Mouse (Mus musculus) embryonic stem cell, embryonic (primary cell): ENCODE results near the gene Ahctf1.

Experiments
- CTCF ChIA-PET, 4 experiments: fragments of 300-600 bp in 2 of 4; fragments of 350-600 bp in 2 of 4; sonication (Branson Sonifier 250); formaldehyde crosslinking; loops; one replicate each; lab custom pipeline; 2022; ENCODE audit warnings: inconsistent platforms in 2 of 4; lab: Charles Lee
- POLR2A ChIA-PET, 4 experiments: fragments of 300-600 bp in 2 of 4; fragments of 350-600 bp in 2 of 4; sonication (Branson Sonifier 250); formaldehyde crosslinking; loops; one replicate each; lab custom pipeline; 2022; ENCODE audit warnings: antibody characterized with exemption in 4 of 4, inconsistent platforms in 1 of 4; lab: Charles Lee

Gene Ahctf1

DNA sequence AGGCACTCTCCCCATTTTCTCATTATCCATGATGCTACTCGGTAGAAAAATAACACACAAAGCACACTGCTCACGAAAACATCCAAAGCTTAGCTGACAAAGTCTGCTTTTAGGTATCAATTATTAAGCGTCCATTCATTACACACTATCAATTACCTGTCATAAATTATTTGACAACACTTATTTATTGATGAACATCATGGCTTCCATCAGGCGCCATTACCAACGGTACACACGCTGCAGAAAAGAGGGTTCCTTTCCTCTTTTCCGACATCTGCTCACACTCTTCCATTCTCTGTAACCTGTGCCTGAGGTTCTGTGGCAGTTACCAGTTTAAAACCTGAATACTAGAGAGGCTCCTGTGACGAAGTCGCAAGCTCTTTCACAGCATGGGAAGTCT is 58.3 kb downstream of the Ahctf1 start, which contains the start of gene Kif28:
Gene Kif28 (minus strand): TSS at position 101 of the 400 bp plus-strand sequence.
- POLR2A ChIA-PET = interaction anchor here in 1 of 4 experiments (0.7 to 2.8 kb wide), 5 partner anchors 11 to 49 kb away, joined by 3 to 13 read pairs (median 7); no protein-coding TSS in a partner anchor
- CTCF ChIA-PET = interaction anchor here in 2 of 4 experiments (1.9 to 2.5 kb wide), 3 partner anchors 10 to 100 kb away, joined by 7 to 18 read pairs (median 8); no protein-coding TSS in a partner anchor

GRCm38 (mm10) chr1:179743593-179744193 is 59.8 kb downstream of the Ahctf1 start:
- CTCF ChIA-PET = interaction anchor here (0.6 to 2.5 kb wide), 5 partner anchors 8 to 235 kb away, joined by 4 to 18 read pairs (median 7); no protein-coding TSS in a partner anchor

GRCm38 (mm10) chr1:179736483-179736882 is 67.0 kb downstream of the Ahctf1 start:
- CTCF ChIA-PET = interaction anchor here in 3 of 4 experiments (0.6 to 4.2 kb wide), 4 partner anchors 91 to 1047 kb away, joined by 3 to 45 read pairs (median 29); no protein-coding TSS in a partner anchor
- POLR2A ChIA-PET = interaction anchor here in 1 of 4 experiments (1.4 kb wide), 1 partner anchor 65 kb away, joined by 5 read pairs; no protein-coding TSS in a partner anchor

More at GRCm38 (mm10) chr1:179743593-179744193, 59.8 kb downstream of the Ahctf1 start:
- POLR2A ChIA-PET = interaction anchor here in 2 of 4 experiments (0.6 to 2.8 kb wide), 11 partner anchors 8 to 112 kb away, joined by 3 to 13 read pairs (median 4); no protein-coding TSS in a partner anchor

DNA sequence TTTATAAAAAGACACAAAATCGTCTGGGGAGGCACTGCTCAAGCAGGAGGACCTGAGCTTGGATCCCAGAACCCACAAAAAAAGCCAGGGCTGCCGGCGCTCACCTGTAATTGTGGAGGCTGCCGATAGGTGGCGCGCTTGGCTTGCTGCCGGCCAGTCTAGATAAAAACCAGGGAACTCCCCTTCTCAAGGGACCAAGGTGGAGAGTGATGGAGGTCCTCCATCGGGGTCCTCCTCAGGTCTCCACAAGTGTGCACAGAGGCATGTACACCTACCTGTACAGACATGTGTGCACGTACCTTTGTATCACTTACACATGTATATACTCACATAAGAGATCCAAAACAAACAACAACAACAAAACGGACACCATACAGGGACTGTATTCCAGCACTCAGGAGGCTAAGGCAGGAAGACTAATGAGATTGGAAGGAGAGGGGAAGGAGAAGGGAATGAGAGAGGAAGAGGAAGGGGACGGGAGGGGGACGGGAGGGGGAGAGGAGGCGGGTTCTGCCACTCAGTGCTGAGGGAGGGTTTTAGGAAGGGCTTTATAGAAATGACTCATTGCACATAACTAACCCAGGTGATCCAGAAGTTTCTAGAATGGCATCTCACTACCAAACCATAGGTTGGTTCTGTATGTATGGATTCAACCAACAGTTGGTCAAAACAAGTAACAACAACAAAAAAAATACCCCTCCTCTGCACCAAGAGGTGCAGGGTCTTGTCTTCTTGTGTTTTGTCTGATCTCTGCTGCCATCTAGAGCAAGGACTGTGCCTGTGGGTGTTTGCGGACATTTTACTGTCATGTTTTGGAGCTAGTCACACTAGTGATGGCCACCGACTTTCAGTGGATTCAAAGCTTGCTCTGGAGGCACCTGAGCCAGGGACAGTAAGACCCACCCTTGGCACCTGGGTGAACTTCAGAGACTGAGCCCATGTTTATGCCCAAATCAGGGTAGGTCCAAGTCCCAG is 68.7 kb downstream of the Ahctf1 start:
- ChIA-PET POLR2A (interaction anchor here in 2 of 4 experiments (0.7 to 2.1 kb wide), 11 partner anchors 9 to 119 kb away, joined by 3 to 7 read pairs (median 3); partner anchors contain the start of genes Kif28 (in 1 of the 2) and Sccpdh (in 1 of the 2)), CTCF (interaction anchor here (0.6 to 4.2 kb wide), 107 partner anchors 9 to 1203 kb away, joined by 3 to 45 read pairs (median 4); partner anchors contain the start of genes Kif28 (in 2 of the 4), Sccpdh (in 2 of the 4), Cnst (in 1 of the 4) and Smyd3 (in 1 of the 4))

DNA sequence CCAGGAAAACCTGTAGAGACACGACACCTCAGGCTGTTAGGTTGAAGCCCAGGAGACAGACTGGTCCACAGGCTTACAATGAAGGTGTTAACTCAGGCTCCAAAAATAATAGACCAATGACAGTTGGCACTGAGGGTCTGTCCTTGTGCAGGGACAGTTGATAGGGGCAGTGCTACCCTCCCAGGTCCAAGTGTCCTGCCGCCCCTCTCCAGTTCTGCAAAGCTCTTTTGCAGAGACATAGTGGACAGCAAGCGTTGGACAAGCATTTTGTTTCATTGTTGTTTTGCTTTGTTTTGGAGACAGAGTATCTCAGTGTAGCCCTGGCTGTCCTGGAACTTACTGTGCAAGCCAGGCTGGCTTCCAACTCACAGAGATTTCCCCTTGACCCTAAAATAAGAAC is 72.1 kb downstream of the Ahctf1 start:
- ChIA-PET POLR2A (interaction anchor here in 2 of 4 experiments (0.5 to 0.6 kb wide), 2 partner anchors 97 to 1456 kb away, joined by 3 read pairs; no protein-coding TSS in a partner anchor), CTCF (interaction anchor here in 2 of 4 experiments (0.5 to 1.5 kb wide), 2 partner anchors 86 to 104 kb away, joined by 3 read pairs; no protein-coding TSS in a partner anchor)

DNA sequence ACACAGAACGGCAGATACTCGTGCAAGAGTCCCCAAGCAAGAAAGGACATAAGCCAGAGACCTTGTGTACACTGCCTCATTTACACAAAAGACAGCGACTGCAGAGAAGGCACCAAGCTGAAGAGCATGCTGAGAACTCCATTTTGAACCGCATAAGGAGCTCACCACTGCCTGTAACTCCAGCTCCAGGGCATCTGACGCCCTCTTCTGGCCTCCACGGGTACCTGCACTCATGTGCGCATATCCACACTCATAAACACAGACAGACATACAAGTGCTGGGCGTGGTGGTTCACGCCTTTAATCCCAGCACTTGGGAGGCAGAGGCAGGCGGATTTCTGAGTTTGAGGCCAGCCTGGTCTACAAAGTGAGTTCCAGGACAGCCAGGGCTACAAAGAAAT is 74.8 kb downstream of the Ahctf1 start:
- CTCF ChIA-PET = interaction anchor here (0.6 to 1.6 kb wide), 11 partner anchors 10 to 226 kb away, joined by 3 to 6 read pairs (median 3); no protein-coding TSS in a partner anchor
- POLR2A ChIA-PET = interaction anchor here in 1 of 4 experiments (0.6 to 1.8 kb wide), 2 partner anchors 82 to 299 kb away, joined by 4 read pairs; no protein-coding TSS in a partner anchor

DNA sequence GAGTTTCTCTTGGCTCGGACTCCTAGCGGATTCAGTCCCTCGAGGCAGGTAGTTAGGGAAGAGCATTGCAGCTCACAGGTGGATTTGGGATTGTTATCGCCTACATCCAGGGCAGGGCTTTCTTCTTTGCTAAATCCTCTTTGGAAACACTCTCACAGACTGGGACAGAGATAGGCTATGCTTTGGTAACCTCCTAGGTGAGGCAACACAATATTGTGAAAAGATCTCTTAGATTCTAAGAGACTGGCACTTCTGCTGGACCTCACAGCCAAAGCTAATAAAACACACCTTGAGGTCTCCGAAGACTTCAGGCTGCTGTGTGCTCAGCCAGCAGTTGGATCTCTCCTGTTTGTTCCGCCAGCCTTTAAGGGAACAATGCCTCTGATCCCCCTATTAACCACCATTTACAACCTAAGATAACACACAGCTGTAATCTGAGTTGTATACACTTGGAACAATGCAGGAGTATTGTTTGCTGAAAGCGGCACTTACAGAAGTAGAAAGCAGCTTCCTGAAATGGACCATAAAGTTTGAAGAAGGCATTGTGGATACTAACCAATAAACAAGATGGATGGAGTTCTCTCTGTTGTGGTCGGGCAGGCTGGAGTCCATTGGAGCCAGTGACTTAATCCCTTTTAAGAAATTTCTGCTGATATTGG is 80.5 kb downstream of the Ahctf1 start:
- ChIA-PET POLR2A (interaction anchor here (0.6 to 1.8 kb wide), 10 partner anchors 12 to 448 kb away, joined by 3 to 5 read pairs (median 3); no protein-coding TSS in a partner anchor), CTCF (interaction anchor here (0.5 to 2.9 kb wide), 11 partner anchors 9 to 777 kb away, joined by 3 to 14 read pairs (median 5); no protein-coding TSS in a partner anchor)

DNA sequence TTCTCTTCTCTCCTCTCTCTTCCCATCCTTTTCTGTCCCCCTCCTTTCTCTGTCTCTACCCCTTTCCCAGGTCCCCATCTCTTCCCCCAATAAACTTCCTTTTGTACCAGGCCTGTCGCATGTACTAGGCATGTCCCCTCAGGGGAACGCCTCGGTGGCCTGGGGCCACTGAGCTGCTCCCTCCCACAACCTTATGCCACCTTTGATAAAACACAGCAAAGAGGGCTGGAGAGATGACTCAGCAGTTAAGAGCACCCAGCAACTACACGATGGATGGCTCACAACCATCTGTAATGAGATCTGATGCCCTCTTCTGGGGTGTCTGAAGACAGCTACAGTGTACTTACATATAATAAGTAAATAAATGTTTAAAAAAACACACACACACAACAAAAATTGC is 87.7 kb downstream of the Ahctf1 start:
- ChIA-PET CTCF (interaction anchor here in 1 of 4 experiments (0.9 kb wide), 1 partner anchor 18 kb away, joined by 3 read pairs; no protein-coding TSS in a partner anchor), POLR2A (interaction anchor here in 1 of 4 experiments (0.6 kb wide), 1 partner anchor 83 kb away, joined by 5 read pairs; no protein-coding TSS in a partner anchor)

DNA sequence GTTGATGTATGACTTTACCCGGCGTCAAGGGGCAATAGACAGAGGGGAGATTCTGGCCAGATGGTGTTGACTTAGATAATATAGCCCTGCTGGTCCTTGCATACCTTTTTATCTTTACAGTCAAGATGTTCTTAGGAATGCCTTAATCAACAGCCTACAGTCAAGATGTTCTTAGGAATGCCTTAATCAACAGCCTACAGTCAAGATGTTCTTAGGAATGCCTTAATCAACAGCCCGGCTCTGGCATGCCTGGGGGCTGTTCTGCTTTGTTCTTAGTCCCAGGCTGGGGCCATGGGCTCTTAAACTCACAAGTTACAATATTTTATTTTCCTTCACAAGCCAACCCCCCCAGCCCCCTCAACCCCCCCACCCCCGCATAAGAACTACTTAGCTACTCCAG is 88.2 kb downstream of the Ahctf1 start:
- ChIA-PET POLR2A (interaction anchor here in 1 of 4 experiments (0.6 kb wide), 1 partner anchor 84 kb away, joined by 5 read pairs; no protein-coding TSS in a partner anchor), CTCF (interaction anchor here in 1 of 4 experiments (4.2 kb wide), 1 partner anchor 19 kb away, joined by 19 read pairs; no protein-coding TSS in a partner anchor)

DNA sequence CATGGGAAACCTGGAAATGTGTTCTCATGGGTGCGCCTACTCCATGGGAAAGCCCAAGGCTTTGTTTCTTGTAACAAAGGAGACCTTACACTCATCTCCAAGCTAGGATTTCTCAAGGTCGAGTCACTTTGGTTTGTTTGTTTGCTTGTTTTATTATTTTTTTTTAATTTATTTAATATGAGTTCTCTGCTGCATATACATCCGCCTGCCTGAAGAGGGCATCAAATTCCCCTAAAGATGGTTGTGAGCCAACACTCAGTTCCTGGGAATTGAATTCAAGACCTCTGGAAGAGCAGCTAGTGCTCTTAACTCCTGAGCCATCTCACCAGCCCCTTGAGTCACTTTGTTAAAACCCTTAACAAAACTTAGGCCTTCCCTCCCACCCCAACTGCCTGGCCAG is 90.1 kb downstream of the Ahctf1 start:
- CTCF ChIA-PET = interaction anchor here (0.6 to 4.2 kb wide), 9 partner anchors 10 to 215 kb away, joined by 3 to 19 read pairs (median 3); no protein-coding TSS in a partner anchor

GRCm38 (mm10) chr1:179712658-179713057 is 90.8 kb downstream of the Ahctf1 start:
- POLR2A ChIA-PET = interaction anchor here in 2 of 4 experiments (0.6 to 1.1 kb wide), 2 partner anchors 10 to 136 kb away, joined by 3 to 4 read pairs; no protein-coding TSS in a partner anchor
- CTCF ChIA-PET = interaction anchor here in 3 of 4 experiments (0.5 to 4.2 kb wide), 5 partner anchors 22 to 216 kb away, joined by 3 to 19 read pairs (median 3); no protein-coding TSS in a partner anchor

More for the DNA sequence above, 90.1 kb downstream of the Ahctf1 start:
- POLR2A ChIA-PET = interaction anchor here in 2 of 4 experiments (0.9 to 1.3 kb wide), 4 partner anchors 9 to 136 kb away, joined by 3 read pairs; no protein-coding TSS in a partner anchor

GRCm38 (mm10) chr1:179710739-179711138 is 92.7 kb downstream of the Ahctf1 start:
- CTCF ChIA-PET = interaction anchor here in 1 of 4 experiments (1.1 kb wide), 1 partner anchor 24 kb away, joined by 3 read pairs; no protein-coding TSS in a partner anchor
- POLR2A ChIA-PET = no interaction called here

DNA sequence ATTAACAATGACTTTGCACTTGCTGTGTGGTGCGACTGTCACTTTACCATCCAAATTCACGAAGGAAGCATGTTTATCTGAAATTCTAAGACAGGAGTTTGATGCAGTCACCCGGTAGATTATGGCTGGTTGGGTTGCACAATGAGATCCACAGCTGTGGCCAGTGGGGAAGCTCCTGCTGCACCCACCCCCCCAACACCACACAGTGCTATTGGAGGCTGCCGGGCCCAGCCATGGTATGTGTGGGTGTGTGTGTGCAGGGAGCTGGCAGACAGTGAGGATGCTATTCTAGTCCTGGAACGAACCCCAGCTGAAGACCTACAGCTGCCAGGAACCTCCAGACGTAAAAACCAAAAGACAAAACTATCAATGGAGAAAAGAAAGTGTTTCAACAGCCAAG is 94.1 kb downstream of the Ahctf1 start:
- CTCF ChIA-PET = interaction anchor here in 2 of 4 experiments (1.1 to 2.6 kb wide), 1 partner anchor 26 kb away, joined by 3 to 7 read pairs; no protein-coding TSS in a partner anchor

DNA sequence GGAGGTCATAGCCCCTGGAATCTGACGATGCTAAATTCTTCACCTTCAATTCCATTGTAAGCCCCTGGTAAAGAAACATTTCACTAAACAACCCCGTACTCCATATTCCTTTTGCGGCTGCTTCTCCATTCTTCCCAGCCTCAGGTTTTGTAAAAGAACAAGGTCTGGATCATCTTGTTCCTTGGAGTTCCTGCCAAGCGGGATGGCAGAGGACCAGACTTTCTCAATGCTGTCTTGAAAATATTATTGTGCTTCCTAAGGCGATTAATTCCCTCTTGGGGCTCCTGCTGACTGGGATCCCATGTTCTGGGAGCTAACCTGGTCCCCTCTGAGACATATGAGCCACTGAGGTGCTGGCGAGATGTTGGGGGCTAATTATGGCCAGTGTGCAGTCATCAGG is 98.3 kb downstream of the Ahctf1 start:
- CTCF ChIA-PET = interaction anchor here in 1 of 4 experiments (0.9 kb wide), 1 partner anchor 30 kb away, joined by 3 read pairs; no protein-coding TSS in a partner anchor
- POLR2A ChIA-PET = no interaction called here

More for the DNA sequence above, 94.1 kb downstream of the Ahctf1 start:
- POLR2A ChIA-PET = interaction anchor here in 2 of 4 experiments (0.5 to 1.4 kb wide), 3 partner anchors 42 to 196 kb away, joined by 3 read pairs; partner anchors contain the start of gene Sccpdh (in 1 of the 2)

DNA sequence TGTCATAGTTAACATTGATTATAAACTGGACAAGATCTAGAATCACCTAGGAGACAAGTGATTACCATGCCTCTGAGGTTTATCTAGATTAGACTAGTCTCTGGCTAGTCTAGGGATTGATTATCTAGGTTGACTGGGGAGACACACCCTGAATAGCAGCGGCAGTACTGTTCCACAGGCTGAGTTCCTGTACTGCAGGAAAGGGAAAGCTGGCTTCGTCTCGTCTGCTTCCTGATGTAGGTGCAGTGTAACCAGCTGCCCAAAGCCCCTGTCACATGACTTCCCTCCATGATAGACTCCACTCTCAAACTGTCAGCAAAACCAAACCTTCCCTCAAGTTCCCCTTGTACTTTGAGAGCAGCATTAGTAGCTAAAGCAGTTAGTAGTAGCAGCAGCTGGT is 99.3 kb downstream of the Ahctf1 start:
- CTCF ChIA-PET = no interaction called here
- POLR2A ChIA-PET = interaction anchor here in 1 of 4 experiments (0.7 to 1.5 kb wide), 2 partner anchors 10 to 140 kb away, joined by 3 read pairs; no protein-coding TSS in a partner anchor
